Mouse (Mus musculus) lung, postnatal 36 days (tissue): ENCODE data around the gene Stap2.
A peak's percentile ranks its signal among the peaks of the same experiment; 100 is the strongest.

Experiments used
- DNase-seq: peaks from one replicate; pipeline ENCODE4 v3.0.0; 2022; ENCODE audit warnings: mixed read lengths

Stap2 gene

GRCm38 (mm10) chr17:56003000-56003399 is 2.4 kb downstream of the Stap2 start:
- no peak for DNase-seq

DNA sequence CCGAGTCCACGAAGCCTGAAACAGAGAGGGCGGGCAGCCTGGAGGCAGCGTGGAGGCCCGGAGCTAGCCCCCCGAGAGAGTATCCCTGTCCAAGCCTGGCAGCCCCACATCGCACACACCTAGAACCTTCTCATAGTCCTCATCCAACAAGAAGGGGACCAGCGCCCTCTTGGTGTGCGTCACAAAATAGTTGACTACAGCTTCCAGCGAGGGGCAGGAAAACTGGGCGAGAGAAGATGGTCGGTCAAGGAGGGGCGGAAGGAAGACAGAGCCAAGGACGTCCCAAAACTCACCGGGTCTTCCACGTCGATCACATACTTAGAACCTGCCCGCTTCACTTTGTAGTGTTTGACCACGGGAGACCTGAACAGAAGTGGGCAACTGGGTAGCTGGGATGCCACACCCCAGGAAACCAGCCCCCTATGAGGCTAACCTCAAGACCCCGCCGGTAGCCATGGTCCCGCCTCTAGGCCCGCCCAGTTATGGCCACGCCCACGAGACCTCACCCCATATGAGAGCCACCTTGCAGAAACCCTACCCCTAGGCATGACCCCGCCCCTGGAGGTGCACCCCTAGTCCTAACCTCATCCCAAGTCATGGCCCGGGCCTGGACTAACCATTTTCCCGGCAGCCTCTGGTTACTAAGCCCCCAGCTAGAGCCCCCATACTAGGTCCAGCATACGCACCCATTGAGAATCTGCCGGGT is 5.4 kb downstream of the Stap2 start:
- no peak for DNase-seq

DNA sequence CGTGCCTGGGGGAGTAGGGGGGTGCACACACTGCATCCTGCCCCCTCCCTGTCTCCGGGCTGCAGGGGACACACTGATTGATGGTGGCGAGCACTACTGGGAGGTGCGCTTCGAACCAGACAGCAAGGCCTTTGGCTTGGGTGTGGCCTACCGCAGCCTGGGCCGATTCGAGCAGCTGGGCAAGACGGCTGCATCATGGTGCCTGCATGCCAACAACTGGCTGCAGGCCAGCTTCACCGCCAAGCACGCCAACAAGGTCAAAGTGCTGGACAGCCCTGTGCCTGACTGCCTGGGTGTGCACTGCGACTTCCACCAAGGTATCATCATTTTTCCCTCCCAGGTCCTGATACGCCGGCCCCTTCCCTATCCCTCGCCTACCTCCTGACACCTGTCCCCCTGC is 9.4 kb downstream of the Stap2 start:
- DNase-seq: no peak

DNA sequence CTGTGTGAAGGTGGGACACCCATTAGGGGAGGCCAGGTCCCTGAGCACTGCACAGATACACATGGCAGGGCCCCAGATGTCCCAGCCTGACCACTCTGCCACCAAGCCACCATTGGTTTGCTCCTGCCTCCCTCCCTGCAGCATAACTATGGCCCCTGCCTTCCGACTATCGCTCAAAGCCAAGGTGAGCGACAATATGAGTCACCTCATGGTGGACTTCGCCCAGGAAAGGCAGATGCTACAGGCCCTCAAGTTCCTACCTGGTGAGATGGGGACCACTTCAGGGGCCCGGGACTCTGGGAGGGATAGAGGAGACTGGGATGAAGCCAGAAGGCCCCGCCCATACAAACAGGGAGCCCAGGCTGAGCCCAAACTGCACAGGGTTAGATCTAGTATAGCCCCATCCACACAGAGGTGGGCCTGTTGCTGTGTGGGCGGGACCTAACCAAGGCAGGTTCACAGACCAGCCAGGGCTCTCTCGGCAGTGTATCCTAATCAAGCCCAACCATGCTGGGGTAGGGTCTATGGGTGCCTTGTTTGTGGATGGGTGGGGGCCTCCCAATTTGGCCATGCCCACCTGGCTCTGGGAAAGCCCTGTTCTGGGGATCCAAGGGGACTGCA is 15.0 kb downstream of the Stap2 start:
- DNase-seq: no peak

GRCm38 (mm10) chr17:55986030-55986961 is 19.1 kb downstream of the Stap2 start, which contains the start of gene Fsd1:
TSS of gene Fsd1 (plus strand) at chr17:55986509.
- no peak for DNase-seq

DNA sequence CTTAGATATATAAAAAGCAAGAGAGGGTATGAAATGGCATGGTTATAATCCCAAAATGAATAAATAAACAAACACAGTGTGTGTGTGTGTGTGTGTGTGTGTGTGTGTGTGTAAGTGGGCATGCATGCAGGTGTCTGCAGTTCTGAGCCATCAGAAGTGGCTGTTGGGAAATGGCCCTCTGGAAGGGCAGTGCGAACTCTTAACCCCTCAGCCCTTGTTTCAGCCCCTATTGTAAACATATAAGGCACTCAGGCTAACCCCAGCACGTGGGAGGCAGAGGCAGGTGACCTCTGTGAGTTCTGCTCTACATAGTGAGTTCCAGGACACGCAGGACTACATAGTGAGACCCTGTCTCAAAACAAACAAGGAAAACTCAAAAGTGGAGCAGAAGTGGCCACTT is 28.1 kb downstream of the Stap2 start:
- peak; percentile 34 for DNase-seq

GRCm38 (mm10) chr17:55976255-55976862 is 29.0 kb downstream of the Stap2 start:
- peak; percentile 87 for DNase-seq

DNA sequence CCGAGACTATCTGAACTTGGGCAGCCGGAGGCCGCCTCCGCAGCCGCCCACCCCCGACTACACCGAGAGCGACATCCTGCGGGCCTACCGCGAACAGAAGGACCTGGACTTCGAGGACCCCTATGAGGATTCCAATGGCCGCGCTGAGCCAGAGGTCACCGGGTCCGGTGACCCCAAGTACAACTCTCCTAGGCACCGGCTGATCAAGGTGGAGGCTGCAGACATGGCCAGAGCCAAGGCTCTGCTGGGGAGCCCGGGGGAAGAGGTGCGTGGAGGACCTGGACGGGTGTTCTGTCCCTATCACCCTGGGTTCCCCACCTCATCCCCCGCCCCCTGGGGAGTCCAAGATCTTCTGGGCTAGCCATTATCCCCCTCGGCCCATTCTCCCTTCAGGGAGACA is 33.9 kb downstream of the Stap2 start:
- no peak for DNase-seq

GRCm38 (mm10) chr17:55969966-55970891 is 35.2 kb downstream of the Stap2 start, which contains the start of gene Shd:
TSS of gene Shd (plus strand) at chr17:55970467.
- no peak for DNase-seq

- DNase-seq: no peak
Observed at GRCm38 (mm10) chr17:55969560-55969959, 35.8 kb downstream of the Stap2 start.

DNA sequence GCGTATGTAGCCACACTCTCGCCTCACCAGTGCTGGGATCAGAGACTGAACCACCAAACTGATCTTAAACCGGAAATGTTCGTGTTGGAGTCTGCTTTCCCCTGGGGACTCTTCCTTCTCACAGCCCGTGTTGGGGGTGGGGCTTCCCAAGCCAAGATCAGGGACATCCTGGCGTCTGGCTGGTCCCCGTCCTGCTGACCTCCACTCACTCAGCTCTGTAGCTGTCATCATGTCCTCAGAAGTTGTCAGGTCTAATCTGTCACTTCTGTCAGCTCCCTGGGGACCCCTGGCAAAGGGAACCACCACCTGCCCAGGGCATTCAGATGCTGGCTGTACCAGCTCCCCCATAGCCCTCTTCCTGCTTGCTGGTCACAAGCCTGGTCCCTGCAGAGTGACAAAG is 37.2 kb downstream of the Stap2 start:
- DNase-seq: no peak

GRCm38 (mm10) chr17:55967186-55967585 is 38.2 kb downstream of the Stap2 start:
- DNase-seq: no peak

DNA sequence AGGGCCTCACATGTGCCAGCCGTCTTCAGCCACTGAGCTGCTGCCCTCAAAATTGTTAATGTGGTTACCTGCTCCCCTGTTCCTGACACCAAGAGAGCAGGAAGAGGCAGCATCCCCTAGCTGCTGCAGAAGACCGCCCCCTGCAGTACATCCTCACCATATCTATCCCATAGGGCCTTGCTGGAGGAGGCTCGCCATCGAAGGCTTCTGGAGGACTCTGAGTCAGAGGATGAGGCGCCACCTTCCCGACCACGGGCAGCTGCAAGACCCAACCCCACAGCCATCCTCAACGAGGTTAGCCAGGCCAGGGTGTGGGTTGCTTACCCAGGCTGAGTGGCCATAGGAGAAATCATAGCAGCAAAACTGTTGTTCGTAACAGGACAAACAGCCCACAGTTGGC is 40.4 kb downstream of the Stap2 start:
- DNase-seq: no peak

- DNase-seq: no peak
Observed at GRCm38 (mm10) chr17:55964496-55964895, 40.9 kb downstream of the Stap2 start.

DNA sequence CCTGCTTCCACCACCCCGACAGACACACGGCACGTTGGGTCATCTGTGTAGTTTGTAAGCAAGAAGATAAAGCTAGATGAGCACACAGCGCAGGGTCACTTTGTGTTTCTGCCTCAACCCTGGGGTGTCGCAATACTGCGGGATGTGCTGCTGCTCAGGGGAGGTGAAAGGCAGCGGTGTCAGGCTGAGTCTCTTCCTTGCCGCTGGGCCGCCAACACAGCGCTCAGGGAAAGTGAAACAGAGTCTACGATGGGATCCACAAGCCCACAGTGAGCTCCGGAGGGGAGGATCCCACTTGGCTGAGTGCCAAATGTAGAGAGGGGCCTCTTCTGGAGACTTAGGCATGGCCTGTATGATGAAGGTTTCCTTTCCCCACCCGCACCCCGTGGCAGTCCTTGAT is 42.2 kb downstream of the Stap2 start:
- DNase-seq: peak; percentile 32

DNA sequence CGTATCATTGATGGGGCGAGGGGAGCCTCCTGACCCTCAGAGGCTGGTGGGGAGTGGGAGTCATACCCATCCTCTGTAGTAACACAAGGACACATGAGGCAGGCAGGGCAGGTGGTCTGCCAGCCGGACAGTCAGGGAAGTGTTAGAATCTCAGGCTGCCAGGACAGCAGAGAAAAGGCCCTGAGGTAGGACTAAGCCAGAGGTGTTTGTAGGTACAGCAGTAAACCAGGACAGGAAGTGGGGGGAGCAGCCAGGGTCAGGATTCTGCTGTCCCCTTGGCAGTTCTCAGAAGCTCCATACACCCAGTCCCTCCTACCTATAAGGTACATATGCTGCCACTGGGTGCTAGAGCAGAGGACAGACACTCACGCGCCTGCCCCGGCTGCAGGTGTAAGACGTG is 43.8 kb downstream of the Stap2 start:
- DNase-seq: no peak

- no peak for DNase-seq
Observed at GRCm38 (mm10) chr17:55960791-55961190, 44.6 kb downstream of the Stap2 start.

DNA sequence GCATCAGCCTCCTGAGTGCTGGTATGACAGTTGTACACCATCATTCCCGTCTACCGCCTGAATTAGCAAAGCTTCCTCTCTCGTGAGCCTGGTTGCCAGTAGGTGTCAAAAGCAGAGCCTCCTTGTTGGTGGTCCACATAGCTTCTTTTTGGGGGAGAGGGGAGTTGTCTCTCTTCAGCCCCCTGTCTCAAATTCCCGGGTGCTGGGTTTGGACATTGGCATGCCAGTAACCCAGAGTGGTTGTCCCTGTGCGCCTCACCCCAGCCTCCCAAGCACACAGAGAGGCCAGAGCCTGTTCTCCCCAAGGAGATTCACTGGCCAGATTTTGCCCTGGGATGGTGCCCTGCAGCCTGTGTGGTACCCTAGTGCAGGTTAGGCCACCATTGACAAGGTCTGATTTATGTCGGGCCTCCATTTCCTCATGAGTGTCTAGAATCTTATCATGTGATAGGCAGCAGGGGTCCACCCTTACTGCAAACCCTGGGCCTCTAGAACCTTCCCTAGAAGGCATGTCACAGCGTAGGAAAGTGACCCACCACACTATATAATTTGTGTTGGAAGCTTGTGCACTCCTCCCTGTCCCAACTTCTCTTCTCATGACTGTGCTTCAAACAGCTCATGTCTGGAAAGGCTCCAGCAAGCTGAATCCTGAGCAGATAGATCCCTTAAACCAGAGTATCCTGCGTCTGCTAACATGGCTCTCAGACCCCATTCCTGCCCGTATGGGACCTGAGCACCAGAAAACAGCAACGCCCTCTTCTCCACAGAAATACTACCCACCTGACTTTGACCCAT is 45.2 kb downstream of the Stap2 start:
- no peak for DNase-seq

DNA sequence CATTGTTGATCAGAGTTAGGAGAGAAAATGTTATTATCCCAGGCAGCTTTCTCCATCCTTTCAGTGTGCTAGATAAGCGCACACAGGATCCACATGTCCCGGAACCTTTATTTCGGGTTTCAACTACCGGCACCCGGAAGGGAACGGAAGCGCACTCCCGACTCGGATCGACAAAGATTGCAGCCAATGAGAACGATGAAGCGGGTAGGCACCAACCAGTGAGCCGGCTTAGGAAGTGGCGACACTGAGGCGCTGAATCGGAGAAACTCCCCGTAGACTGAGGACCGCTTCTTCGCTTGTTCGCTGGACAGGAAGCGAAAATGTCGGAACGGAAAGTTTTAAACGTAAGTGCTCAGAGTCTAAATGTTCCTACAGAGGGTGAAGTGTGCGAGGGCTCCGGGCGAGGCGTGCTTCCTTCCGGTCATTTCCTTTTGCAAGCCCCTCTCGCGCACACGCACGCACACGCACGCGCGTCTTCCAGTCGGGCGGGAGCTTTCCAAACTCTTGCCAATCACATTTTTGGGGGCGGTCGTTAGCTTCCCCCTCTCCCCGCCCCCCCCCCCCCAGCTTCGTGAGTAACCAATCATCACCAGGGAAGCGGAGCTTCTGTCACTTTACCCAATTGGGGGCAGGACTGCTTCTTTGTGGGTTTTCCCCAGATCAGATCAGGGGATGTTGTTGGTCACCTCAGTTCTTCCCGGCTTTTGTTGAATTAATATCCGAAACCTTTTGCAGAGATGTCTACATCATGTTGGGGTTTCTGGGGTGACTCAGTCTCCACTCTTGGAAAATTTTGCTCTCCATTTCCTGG is 46.3 kb downstream of the Stap2 start, which contains the start of gene Yju2:
Gene Yju2 (plus strand): TSS at position 182 of the 811 bp plus-strand sequence.
- DNase-seq: peak; percentile 96

- no peak for DNase-seq
Observed at GRCm38 (mm10) chr17:55958584-55958886, 46.8 kb downstream of the Stap2 start.
